Mouse (Mus musculus) MEL (cell line): Measurements from ENCODE around the gene 6030458C11Rik.

Experiments used
- CHD1 ChIP-seq: IDR thresholded peaks from 2 replicates; pipeline ENCODE4 v1.6.1; 2012; ENCODE audit warnings: low read depth, mild to moderate bottlenecking, inconsistent platforms, low read length, improper control_type of control experiment
- CTCF ChIP-seq, 3 experiments: IDR thresholded peaks in 2 of 3; conservative IDR thresholded peaks in 1 of 3; 2 replicates each; pipeline ENCODE4 v1.5.1; 2011 to 2012; ENCODE audit warnings: low read length in 3 of 3, low read depth in 2 of 3, mild to moderate bottlenecking in 2 of 3, improper control_type of control experiment in 1 of 3, inconsistent platforms in 1 of 3, mixed read lengths in 1 of 3, moderate library complexity in 1 of 3; ENCODE audit not compliant: control insufficient read depth in 1 of 3, insufficient read depth in 1 of 3, poor library complexity in 1 of 3, severe bottlenecking in 1 of 3
- E2F4 ChIP-seq: IDR thresholded peaks from 2 replicates; pipeline ENCODE4 v1.6.1; 2011; ENCODE audit warnings: low read depth, low read length, improper control_type of control experiment, borderline replicate concordance
- EP300 ChIP-seq, 2 experiments: IDR thresholded peaks; 2 replicates each; pipeline ENCODE4 v1.6.1; 2011; ENCODE audit warnings: improper control_type of control experiment in 2 of 2, low read length in 2 of 2, low read depth in 1 of 2, mild to moderate bottlenecking in 1 of 2
- GATA1 ChIP-seq: IDR thresholded peaks from 2 replicates; pipeline ENCODE4 v1.6.1; 2011; ENCODE audit warnings: low read depth, low read length, improper control_type of control experiment
- MAFK ChIP-seq: IDR thresholded peaks from 2 replicates; pipeline ENCODE4 v1.6.1; 2011; ENCODE audit warnings: low read depth, mild to moderate bottlenecking, low read length, improper control_type of control experiment, borderline replicate concordance
- NELFE ChIP-seq: IDR thresholded peaks from 2 replicates; pipeline ENCODE4 v1.6.1; 2011; ENCODE audit warnings: low read depth, low read length, improper control_type of control experiment
- NRF1 ChIP-seq: IDR thresholded peaks from 2 replicates; pipeline ENCODE4 v1.6.1; 2014; ENCODE audit warnings: low read depth, mild to moderate bottlenecking, inconsistent platforms, low read length, improper control_type of control experiment, moderate library complexity; ENCODE audit not compliant: poor library complexity, insufficient read depth, severe bottlenecking
- POLR2AphosphoS5 ChIP-seq: IDR thresholded peaks from 2 replicates; pipeline ENCODE4 v1.6.1; 2012; ENCODE audit warnings: low read depth, borderline replicate concordance, mild to moderate bottlenecking, inconsistent platforms, low read length, moderate library complexity, mixed read lengths
- RAD21 ChIP-seq: IDR thresholded peaks from 2 replicates; pipeline ENCODE4 v1.6.1; 2011; ENCODE audit warnings: mild to moderate bottlenecking, low read depth, low read length, improper control_type of control experiment
- UBTF ChIP-seq: IDR thresholded peaks from 2 replicates; pipeline ENCODE4 v1.6.1; 2012; ENCODE audit warnings: low read depth, mild to moderate bottlenecking, inconsistent platforms, low read length, improper control_type of control experiment, moderate library complexity, borderline replicate concordance; ENCODE audit not compliant: insufficient read depth

GRCm38 (mm10) chr15:12867269-12867668, 42.8 kb upstream of the 6030458C11Rik start:
- TF ChIP-seq NRF1, result no peak
- TF ChIP-seq E2F4, result no peak
- no peak for TF ChIP-seq GATA1
- TF ChIP-seq CTCF (IDR thresholded peaks at IDR 0.05 in 2 of 3, conservative IDR thresholded peaks at IDR 0.05 in 1 of 3; ENCODE audit: control insufficient read depth in 1 of 3, insufficient read depth in 1 of 3, low read depth in 2 of 3, low read length in 3 of 3, poor library complexity in 1 of 3, severe bottlenecking in 1 of 3), result no peak
- TF ChIP-seq CHD1, result no peak
- TF ChIP-seq EP300 (IDR thresholded peaks at IDR 0.05; ENCODE audit: low read depth in 1 of 2, low read length in 2 of 2), result no peak
- TF ChIP-seq MAFK, result no peak
- no peak for TF ChIP-seq RAD21
- no peak for TF ChIP-seq NELFE
- no peak for TF ChIP-seq UBTF
- TF ChIP-seq POLR2AphosphoS5, result no peak
